Mouse (Mus musculus) heart, adult 2 months (tissue): ENCODE data around the gene Dis3l2.

Experiments
- CTCF ChIP-seq: fragments of 200-600 bp; IDR thresholded peaks from 2 replicates; pipeline ENCODE4 v1.8.1; 2022; ENCODE audit warnings: antibody characterized with exemption, mild to moderate bottlenecking, moderate library complexity
- POLR2A ChIP-seq: fragments of 200-500 bp; IDR thresholded peaks from 2 replicates; pipeline ENCODE4 v1.6.1; 2011; ENCODE audit warnings: mild to moderate bottlenecking, low read depth, low read length, control low read depth; ENCODE audit not compliant: insufficient read depth

DNA sequence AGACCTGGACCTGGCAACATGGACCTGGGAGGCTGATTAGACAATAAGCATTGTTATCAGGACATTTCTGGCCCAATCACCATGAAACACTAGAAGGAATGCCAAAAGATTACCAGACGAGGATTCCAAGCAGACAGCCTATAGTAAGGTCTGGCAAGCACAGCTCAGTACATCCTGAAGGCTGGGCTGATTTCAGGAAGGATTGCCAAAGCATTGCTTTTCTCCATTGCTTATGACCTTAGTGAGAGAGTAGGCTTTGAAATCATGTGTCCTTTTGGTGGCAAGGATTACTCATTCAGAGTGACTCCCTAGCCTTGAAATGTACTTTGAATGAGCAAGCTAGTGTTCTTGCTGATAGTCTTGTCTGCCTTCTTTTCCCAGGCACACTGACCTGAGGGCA, 118.7 kb downstream of the Dis3l2 start:
- TF ChIP-seq POLR2A (no peak), CTCF (no peak)
